Mouse (Mus musculus): ENCODE results near the gene Hist1h1c. TPM values are rescaled to one million over a fixed set of nuclear protein-coding genes. Genes with fewer than 3 reads are reported as not detected.
"Not testable (repeated sequence)": the region's sequence is repeated elsewhere in the genome, so short reads cannot be mapped to it uniquely, and the experiment has no call there.

Hist1h1c gene
- polyA plus RNA-seq, 1 experiment: 25.5 TPM

- 81% methylated on average over 4 of the region's 4 CpGs for WGBS
- no peak overlapping the region for H3K4me3 ChIP-seq (ENCODE audit: extremely low read depth, insufficient read depth, insufficient read length)
- DNase-seq (ENCODE audit: low read depth in 1 of 2, low spot score in 2 of 2): no peak
- no peaks in the 10 kb centered on the region for H3K27me3 ChIP-seq (ENCODE audit: control insufficient read depth, insufficient read depth, low read length)
- H3K4me1 ChIP-seq (ENCODE audit: control insufficient read depth, insufficient read depth, insufficient read length): no peaks in the 10 kb centered on the region; the same call in none of the 2 replicates
- TF ChIP-seq POLR2A (IDR thresholded peaks at IDR 0.05; ENCODE audit: low read depth, low read length) (no peak), CTCF (IDR thresholded peaks at IDR 0.05; ENCODE audit: extremely low read depth, insufficient read depth, insufficient read length, insufficient replicate concordance) (no peak)
- H3K36me3 ChIP-seq (ENCODE audit: control insufficient read depth, insufficient read depth, low read length): no peaks in the 10 kb centered on the region; the same call in 1 of the 2 replicates
- no peak overlapping the region for H3K27ac ChIP-seq (ENCODE audit: insufficient read depth, low read length)
Measured at GRCm38 (mm10) chr13:23743963-23744362, 5.4 kb downstream of the Hist1h1c start.

- DNase-seq (ENCODE audit: low read depth in 1 of 2, low spot score in 2 of 2): no peak
- no peaks in the 10 kb centered on the region for H3K27me3 ChIP-seq (ENCODE audit: control insufficient read depth, insufficient read depth, low read length)
- 5% methylated on average over 23 of the region's 36 CpGs for WGBS
- no peaks in the 10 kb centered on the region; the same call in none of the 2 replicates for H3K4me1 ChIP-seq (ENCODE audit: control insufficient read depth, insufficient read depth, insufficient read length)
- 0 out of 2 replicates have a peak overlapping the region, but pooled peaks have one; percentile 41 for H3K27ac ChIP-seq (ENCODE audit: insufficient read depth, low read length)
- no peak for TF ChIP-seq POLR2A (IDR thresholded peaks at IDR 0.05; ENCODE audit: low read depth, low read length)
- no peak for TF ChIP-seq CTCF (IDR thresholded peaks at IDR 0.05; ENCODE audit: extremely low read depth, insufficient read depth, insufficient read length, insufficient replicate concordance)
- H3K36me3 ChIP-seq (ENCODE audit: control insufficient read depth, insufficient read depth, low read length): no peaks in the 10 kb centered on the region; the same call in 1 of the 2 replicates
- peak overlapping the region; percentile 8 for H3K4me3 ChIP-seq (ENCODE audit: extremely low read depth, insufficient read depth, insufficient read length)
Measured at GRCm38 (mm10) chr13:23744421-23745380, 6.1 kb downstream of the Hist1h1c start.

GRCm38 (mm10) chr13:23745381-23746161 is 7.0 kb downstream of the Hist1h1c start, which contains the start of gene Hist1h3c:
Gene Hist1h3c (minus strand): TSS chr13:23745602.
- TF ChIP-seq POLR2A (IDR thresholded peaks at IDR 0.05; ENCODE audit: low read depth, low read length) (no peak), CTCF (IDR thresholded peaks at IDR 0.05; ENCODE audit: extremely low read depth, insufficient read depth, insufficient read length, insufficient replicate concordance) (no peak)
- peak; percentile 83 to 85 for DNase-seq (ENCODE audit: low read depth in 1 of 2, low spot score in 2 of 2)
- WGBS: under 1% methylated on average over 28 of the region's 28 CpGs
- Histone ChIP-seq H3K27me3 (ENCODE audit: control insufficient read depth, insufficient read depth, low read length) (no peaks in the 10 kb centered on the region), H3K4me1 (ENCODE audit: control insufficient read depth, insufficient read depth, insufficient read length) (no peaks in the 10 kb centered on the region; the same call in none of the 2 replicates), H3K36me3 (ENCODE audit: control insufficient read depth, insufficient read depth, low read length) (no peaks in the 10 kb centered on the region; the same call in 1 of the 2 replicates), H3K4me3 (ENCODE audit: extremely low read depth, insufficient read depth, insufficient read length) (peak within 1 kb of the TSS; percentile 75), H3K27ac (ENCODE audit: insufficient read depth, low read length) (peak within 1 kb of the TSS; percentile 100)

- not testable (repeated sequence) for H3K4me1 ChIP-seq (ENCODE audit: control insufficient read depth, insufficient read depth, insufficient read length); H3K27me3 ChIP-seq (ENCODE audit: control insufficient read depth, insufficient read depth, low read length); H3K36me3 ChIP-seq (ENCODE audit: control insufficient read depth, insufficient read depth, low read length)
- peak; percentile 50 to 91 for DNase-seq (ENCODE audit: low read depth in 1 of 2, low spot score in 2 of 2)
- TF ChIP-seq POLR2A (IDR thresholded peaks at IDR 0.05; ENCODE audit: low read depth, low read length): peak; percentile 24; the same call in 1 of the 2 replicates
- peak within 1 kb of the TSS; percentile 75 for H3K4me3 ChIP-seq (ENCODE audit: extremely low read depth, insufficient read depth, insufficient read length)
- H3K27ac ChIP-seq (ENCODE audit: insufficient read depth, low read length): peak within 1 kb of the TSS; percentile 100
- WGBS: under 1% methylated on average over 40 of the region's 58 CpGs
Measured at GRCm38 (mm10) chr13:23746201-23747080, 7.8 kb downstream of the Hist1h1c start, which contains the start of gene Hist1h2bb. Gene Hist1h2bb (plus strand): TSS chr13:23746734.

- peak overlapping the region; percentile 34 for H3K4me3 ChIP-seq (ENCODE audit: extremely low read depth, insufficient read depth, insufficient read length)
Measured at GRCm38 (mm10) chr13:23747081-23747891, 8.7 kb downstream of the Hist1h1c start.

More at GRCm38 (mm10) chr13:23747081-23747891, 8.7 kb downstream of the Hist1h1c start:
- H3K27me3 ChIP-seq (ENCODE audit: control insufficient read depth, insufficient read depth, low read length): no peaks in the 10 kb centered on the region
- no peaks in the 10 kb centered on the region; the same call in 1 of the 2 replicates for H3K36me3 ChIP-seq (ENCODE audit: control insufficient read depth, insufficient read depth, low read length)
- DNase-seq (ENCODE audit: low read depth in 1 of 2, low spot score in 2 of 2): no peak
- WGBS: 6% methylated on average over 11 of the region's 13 CpGs
- H3K27ac ChIP-seq (ENCODE audit: insufficient read depth, low read length): peak overlapping the region; percentile 92
- TF ChIP-seq POLR2A (IDR thresholded peaks at IDR 0.05; ENCODE audit: low read depth, low read length) (no peak), CTCF (IDR thresholded peaks at IDR 0.05; ENCODE audit: extremely low read depth, insufficient read depth, insufficient read length, insufficient replicate concordance) (no peak)
- H3K4me1 ChIP-seq (ENCODE audit: control insufficient read depth, insufficient read depth, insufficient read length): no peaks in the 10 kb centered on the region; the same call in none of the 2 replicates
